Mouse (Mus musculus): ENCODE data around the gene Ivns1abp. TPM values are rescaled to one million over a fixed set of nuclear protein-coding genes. Genes with fewer than 3 reads are reported as not detected.
A peak's percentile ranks its signal among the peaks of the same experiment; 100 is the strongest.

Ivns1abp gene
- total and polyA plus RNA-seq, 3 experiments, result 77.6 to 216 (median 197) TPM

DNA sequence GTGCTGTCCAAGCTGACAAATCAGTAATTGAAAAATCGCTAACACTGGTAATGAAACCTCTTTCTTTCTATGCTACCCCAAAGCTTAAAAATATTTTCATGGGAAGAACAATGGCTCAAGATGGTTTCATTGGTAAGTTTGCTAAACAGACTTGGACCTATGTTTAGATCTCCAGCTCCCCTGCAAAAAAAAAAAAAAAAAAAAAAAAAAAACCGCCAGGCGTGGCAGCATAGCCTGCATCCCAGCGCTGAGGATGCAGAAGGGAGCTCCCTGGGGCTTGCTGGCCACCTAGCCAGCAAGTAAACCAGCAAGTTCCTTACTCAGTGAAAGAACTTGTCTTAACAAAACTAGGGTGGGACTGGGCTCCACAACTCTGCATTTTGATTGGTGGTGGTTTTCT lies 35.8 kb upstream of the Ivns1abp start:
- Histone ChIP-seq H3K27ac (ENCODE audit: insufficient read depth, low read depth) (no peak overlapping the region), H3K4me1 (ENCODE audit: control insufficient read depth in 1 of 2, insufficient read depth in 2 of 2) (peaks cover 10 to 22% of the 10 kb centered on the region in 2 experiments), H3K36me3 (replicated peaks in 1 of 2; ENCODE audit: control insufficient read depth in 1 of 2, insufficient read depth in 1 of 2, low read length in 1 of 2) (no peaks in the 10 kb centered on the region), H3K79me2 (replicated peaks; ENCODE audit: control insufficient read depth, extremely low read depth, insufficient read depth, poor library complexity, severe bottlenecking) (no peaks in the 10 kb centered on the region), H3K9me3 (replicated peaks; ENCODE audit: low read length) (no peaks in the 10 kb centered on the region), H3K4me2 (ENCODE audit: insufficient read depth, low read depth, poor library complexity, severe bottlenecking) (no peak overlapping the region), H3K4me3 (replicated peaks in 1 of 3; ENCODE audit: low read depth in 2 of 3, low read length in 2 of 3, poor library complexity in 1 of 3) (no peak overlapping the region), H3K9ac (ENCODE audit: insufficient read depth, low read depth) (no peak overlapping the region), H3K27me3 (replicated peaks) (no peaks in the 10 kb centered on the region)
- dilution Hi-C loops (cut with MboI; ENCODE audit: extremely low pct_ligation_motif_present, extremely low pct_unique_long_range_greater_than_20kb, low sequenced_read_pairs), result no loop called here
- DNase-seq (ENCODE audit: extremely low read depth), result no peak
- TF ChIP-seq PAX5 (IDR thresholded peaks at IDR 0.05; ENCODE audit: low read length) (no peak), MAFK (IDR thresholded peaks at IDR 0.05; ENCODE audit: insufficient replicate concordance, low read length) (no peak), ZNF384 (IDR thresholded peaks at IDR 0.05; ENCODE audit: low read depth, low read length) (peak; percentile 69)
- in situ Hi-C loops (cut with MboI; ENCODE audit: low pct_ligation_motif_present, low pct_unique_long_range_greater_than_20kb, low sequenced_read_pairs), result no loop called here

DNA sequence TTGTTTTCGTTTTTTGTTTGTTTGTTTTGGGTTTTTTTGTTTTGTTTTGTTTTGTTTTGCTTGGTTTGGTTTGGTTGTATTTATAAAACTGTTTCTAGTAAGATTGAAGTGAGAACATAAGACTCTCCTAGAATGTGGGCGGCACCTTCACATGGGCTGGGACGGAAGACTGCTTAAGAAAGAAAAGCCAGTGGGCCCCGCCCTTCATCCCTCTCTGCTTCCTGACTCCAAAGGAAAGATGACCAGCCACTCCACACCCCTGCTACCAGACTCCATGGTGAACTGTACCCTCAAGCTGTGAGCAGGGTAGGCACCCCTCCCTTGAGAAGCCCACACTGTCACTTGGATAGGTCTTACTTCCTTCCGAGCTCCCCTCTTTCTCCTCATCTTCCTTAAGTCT lies 33.8 kb upstream of the Ivns1abp start:
- no peak for DNase-seq (ENCODE audit: extremely low read depth)
- Histone ChIP-seq H3K79me2 (replicated peaks; ENCODE audit: control insufficient read depth, extremely low read depth, insufficient read depth, poor library complexity, severe bottlenecking) (no peaks in the 10 kb centered on the region), H3K4me3 (replicated peaks in 1 of 3; ENCODE audit: low read depth in 2 of 3, low read length in 2 of 3, poor library complexity in 1 of 3) (no peak overlapping the region), H3K36me3 (replicated peaks in 1 of 2; ENCODE audit: control insufficient read depth in 1 of 2, insufficient read depth in 1 of 2, low read length in 1 of 2) (no peaks in the 10 kb centered on the region), H3K4me1 (ENCODE audit: control insufficient read depth in 1 of 2, insufficient read depth in 2 of 2) (peaks cover 10 to 22% of the 10 kb centered on the region in 2 experiments), H3K9ac (ENCODE audit: insufficient read depth, low read depth) (no peak overlapping the region), H3K27ac (ENCODE audit: insufficient read depth, low read depth) (no peak overlapping the region), H3K27me3 (replicated peaks) (no peaks in the 10 kb centered on the region), H3K9me3 (replicated peaks; ENCODE audit: low read length) (no peaks in the 10 kb centered on the region), H3K4me2 (ENCODE audit: insufficient read depth, low read depth, poor library complexity, severe bottlenecking) (no peak overlapping the region)
- in situ Hi-C loops (cut with MboI; ENCODE audit: low pct_ligation_motif_present, low pct_unique_long_range_greater_than_20kb, low sequenced_read_pairs), result no loop called here
- TF ChIP-seq USF1 (IDR thresholded peaks at IDR 0.05; ENCODE audit: low read depth, low read length), result no peak
- no peak for TF ChIP-seq ZC3H11A (IDR thresholded peaks at IDR 0.05; ENCODE audit: low read depth, low read length)
- no peak for TF ChIP-seq SMC3 (IDR thresholded peaks at IDR 0.05; ENCODE audit: low read depth, low read length)
- no peak for TF ChIP-seq NELFE (IDR thresholded peaks at IDR 0.05; ENCODE audit: low read depth, low read length)
- dilution Hi-C loops (cut with MboI; ENCODE audit: extremely low pct_ligation_motif_present, extremely low pct_unique_long_range_greater_than_20kb, low sequenced_read_pairs), result no loop called here

DNA sequence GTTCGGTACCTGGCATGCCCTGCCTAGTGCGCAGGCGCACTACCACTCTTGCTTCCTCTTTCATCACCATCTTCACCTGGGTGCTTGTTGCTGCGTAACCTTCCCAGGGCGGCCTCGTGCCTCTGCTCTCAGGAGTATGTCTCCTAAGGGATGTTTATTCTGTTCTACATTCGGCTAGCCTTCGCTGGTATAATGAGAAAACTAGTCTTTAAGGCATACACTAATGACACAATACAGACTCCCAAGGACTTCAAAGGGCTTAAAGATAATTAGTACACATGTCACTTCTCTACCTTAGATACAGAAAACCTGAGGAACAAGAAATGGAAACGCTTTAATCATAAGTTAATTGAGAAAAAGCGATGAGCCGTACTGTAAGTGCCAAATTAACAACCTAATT lies 32.9 kb upstream of the Ivns1abp start:
- H3K4me3 ChIP-seq (replicated peaks in 1 of 3; ENCODE audit: low read depth in 2 of 3, low read length in 2 of 3, poor library complexity in 1 of 3), result no peak overlapping the region
- TF ChIP-seq MAFK (IDR thresholded peaks at IDR 0.05; ENCODE audit: insufficient replicate concordance, low read length) (no peak), UBTF (IDR thresholded peaks at IDR 0.05; ENCODE audit: low read depth, low read length) (no peak), ZNF384 (IDR thresholded peaks at IDR 0.05; ENCODE audit: low read depth, low read length) (no peak), GABPA (IDR thresholded peaks at IDR 0.05; ENCODE audit: insufficient replicate concordance, low read depth, low read length) (no peak), MYC (IDR thresholded peaks at IDR 0.05; ENCODE audit: low read depth, low read length) (no peak), ELF1 (IDR thresholded peaks at IDR 0.05; ENCODE audit: low read depth, low read length) (no peak), IRF4 (IDR thresholded peaks at IDR 0.05; ENCODE audit: low read depth, low read length) (no peak), TBP (conservative IDR thresholded peaks at IDR 0.05; ENCODE audit: low read depth, low read length) (no peak), SIN3A (IDR thresholded peaks at IDR 0.05; ENCODE audit: low read length) (no peak), RCOR1 (conservative IDR thresholded peaks at IDR 0.05; ENCODE audit: low read depth, low read length) (no peak), CTCF (conservative IDR thresholded peaks at IDR 0.05 in 1 of 2, IDR thresholded peaks at IDR 0.05 in 1 of 2; ENCODE audit: low read depth in 2 of 2, low read length in 2 of 2) (no peak), EP300 (IDR thresholded peaks at IDR 0.05; ENCODE audit: low read length) (no peak), CHD1 (IDR thresholded peaks at IDR 0.05; ENCODE audit: low read depth, low read length) (no peak), ZMIZ1 (IDR thresholded peaks at IDR 0.05; ENCODE audit: low read depth, low read length) (no peak), ZKSCAN1 (IDR thresholded peaks at IDR 0.05; ENCODE audit: borderline replicate concordance, low read depth, low read length) (no peak), HCFC1 (IDR thresholded peaks at IDR 0.05; ENCODE audit: low read depth, low read length) (no peak), JUND (conservative IDR thresholded peaks at IDR 0.05; ENCODE audit: low read depth, low read length) (no peak), USF1 (IDR thresholded peaks at IDR 0.05; ENCODE audit: low read depth, low read length) (no peak), MAZ (IDR thresholded peaks at IDR 0.05; ENCODE audit: low read depth, low read length) (no peak)

More for the DNA sequence above, 32.9 kb upstream of the Ivns1abp start:
- no peak for DNase-seq (ENCODE audit: extremely low read depth)
- dilution Hi-C loops (cut with MboI; ENCODE audit: extremely low pct_ligation_motif_present, extremely low pct_unique_long_range_greater_than_20kb, low sequenced_read_pairs) (no loop called here), in situ Hi-C loops (cut with MboI; ENCODE audit: low pct_ligation_motif_present, low pct_unique_long_range_greater_than_20kb, low sequenced_read_pairs) (no loop called here)
- Histone ChIP-seq H3K27ac (ENCODE audit: insufficient read depth, low read depth) (no peak overlapping the region), H3K36me3 (replicated peaks in 1 of 2; ENCODE audit: control insufficient read depth in 1 of 2, insufficient read depth in 1 of 2, low read length in 1 of 2) (no peaks in the 10 kb centered on the region), H3K9ac (ENCODE audit: insufficient read depth, low read depth) (no peak overlapping the region), H3K4me1 (ENCODE audit: control insufficient read depth in 1 of 2, insufficient read depth in 2 of 2) (peaks cover 10 to 22% of the 10 kb centered on the region in 2 experiments), H3K27me3 (replicated peaks) (no peaks in the 10 kb centered on the region), H3K9me3 (replicated peaks; ENCODE audit: low read length) (no peaks in the 10 kb centered on the region), H3K79me2 (replicated peaks; ENCODE audit: control insufficient read depth, extremely low read depth, insufficient read depth, poor library complexity, severe bottlenecking) (no peaks in the 10 kb centered on the region), H3K4me2 (ENCODE audit: insufficient read depth, low read depth, poor library complexity, severe bottlenecking) (no peak overlapping the region)
